In genomic region chr1:74183006-74183405, GRCm38 (mm10) we compare ENCODE assay signal across 1 mouse cellular context.
TF ChIP-seq lines count a peak whose summit lies in the region.

No protein-coding gene starts in this region.

TF ChIP-seq in CH12.LX, 34 proteins besides CTCF, POLR2A, EP300 and RAD21:
- TF ChIP-seq ZNF384 (IDR thresholded peaks at IDR 0.05; ENCODE audit: low read depth, low read length) (no peak), JUN (IDR thresholded peaks at IDR 0.05; ENCODE audit: insufficient read depth, low read depth, low read length) (no peak), CHD2 (IDR thresholded peaks at IDR 0.05; ENCODE audit: low read length) (no peak), MYC (IDR thresholded peaks at IDR 0.05; ENCODE audit: low read depth, low read length) (no peak), GABPA (IDR thresholded peaks at IDR 0.05; ENCODE audit: insufficient replicate concordance, low read depth, low read length) (no peak), MXI1 (IDR thresholded peaks at IDR 0.05; ENCODE audit: low read depth, low read length) (no peak), TBP (conservative IDR thresholded peaks at IDR 0.05; ENCODE audit: low read depth, low read length) (no peak), IRF4 (IDR thresholded peaks at IDR 0.05; ENCODE audit: low read depth, low read length) (no peak), ZMIZ1 (IDR thresholded peaks at IDR 0.05; ENCODE audit: low read depth, low read length) (no peak), SIN3A (IDR thresholded peaks at IDR 0.05; ENCODE audit: low read length) (no peak), TCF12 (IDR thresholded peaks at IDR 0.05; ENCODE audit: low read depth, low read length) (no peak), ELF1 (IDR thresholded peaks at IDR 0.05; ENCODE audit: low read depth, low read length) (no peak), MAFK (IDR thresholded peaks at IDR 0.05; ENCODE audit: insufficient replicate concordance, low read length) (no peak), HCFC1 (IDR thresholded peaks at IDR 0.05; ENCODE audit: low read depth, low read length) (no peak), RCOR1 (conservative IDR thresholded peaks at IDR 0.05; ENCODE audit: low read depth, low read length) (no peak), E2F4 (IDR thresholded peaks at IDR 0.05; ENCODE audit: insufficient replicate concordance, low read depth, low read length) (no peak)
